Mouse (Mus musculus): ENCODE measurements around the gene Slc36a3. TPM values are rescaled to one million over a fixed set of nuclear protein-coding genes. Genes with fewer than 3 reads are reported as not detected.
"Not testable (repeated sequence)": the region's sequence is repeated elsewhere in the genome, so short reads cannot be mapped to it uniquely, and the experiment has no call there.

Slc36a3 gene
- total RNA-seq, 4 experiments from 2014 or later = not detected

DNA sequence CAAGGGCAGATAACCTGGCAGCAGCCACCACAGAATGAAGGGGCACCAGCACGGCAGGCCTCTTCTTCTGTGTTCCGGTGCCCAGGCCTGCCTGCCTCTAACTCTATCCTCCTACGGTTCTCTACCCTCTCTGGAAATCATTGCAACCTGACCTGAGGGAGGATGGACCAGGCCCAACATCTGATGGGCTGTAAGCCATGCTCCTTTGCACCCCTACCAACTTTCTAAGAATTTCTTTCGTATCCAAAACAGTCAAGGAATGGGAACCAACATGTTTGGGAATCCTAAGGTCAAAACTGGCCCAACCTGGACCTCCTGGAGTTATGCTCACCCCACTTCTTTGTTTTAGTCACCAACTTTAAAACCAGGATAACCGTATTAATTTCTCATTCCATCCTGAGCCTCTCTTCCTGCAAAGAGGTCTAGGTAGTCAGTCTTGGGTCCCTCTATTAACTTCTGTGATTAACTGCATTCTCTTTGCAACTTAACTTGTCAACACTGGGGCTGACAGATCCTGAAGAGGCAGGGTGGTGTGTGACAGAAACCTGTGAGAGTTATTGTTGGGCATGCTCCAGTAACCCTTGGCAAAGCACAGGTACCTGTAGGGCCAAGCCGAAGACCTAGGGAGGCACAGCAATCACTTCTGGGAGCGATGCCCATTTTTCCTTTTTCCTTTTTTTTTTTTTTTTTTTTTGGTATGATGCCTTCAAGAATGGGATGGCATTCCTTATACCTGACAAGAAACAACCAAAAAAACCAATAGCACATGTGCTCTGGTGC, 41.8 kb downstream of the Slc36a3 start:
- DNase-seq (ENCODE audit: low spot score in 2 of 2) = no peak

DNA sequence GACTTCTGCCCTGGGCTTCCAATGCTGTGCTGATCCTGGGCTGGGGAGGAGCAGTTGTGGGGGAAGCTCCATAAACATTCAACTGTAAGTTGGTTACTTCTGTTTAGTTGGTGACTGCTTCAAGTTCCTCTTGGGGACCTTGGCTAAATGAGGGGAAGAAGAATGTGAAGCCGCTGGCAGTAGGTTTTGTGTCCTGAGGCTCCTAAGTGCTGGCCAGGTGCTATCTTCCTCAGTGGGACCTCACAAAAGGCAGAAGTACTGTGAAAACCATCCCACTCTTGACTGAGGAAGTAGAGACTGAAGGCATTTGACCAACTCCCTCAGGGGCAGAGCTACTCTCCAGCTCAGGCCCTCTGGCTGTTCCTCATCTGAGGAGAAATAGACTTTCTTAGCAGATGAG, 44.9 kb downstream of the Slc36a3 start:
- DNase-seq (ENCODE audit: low spot score in 2 of 2) = no peak

DNA sequence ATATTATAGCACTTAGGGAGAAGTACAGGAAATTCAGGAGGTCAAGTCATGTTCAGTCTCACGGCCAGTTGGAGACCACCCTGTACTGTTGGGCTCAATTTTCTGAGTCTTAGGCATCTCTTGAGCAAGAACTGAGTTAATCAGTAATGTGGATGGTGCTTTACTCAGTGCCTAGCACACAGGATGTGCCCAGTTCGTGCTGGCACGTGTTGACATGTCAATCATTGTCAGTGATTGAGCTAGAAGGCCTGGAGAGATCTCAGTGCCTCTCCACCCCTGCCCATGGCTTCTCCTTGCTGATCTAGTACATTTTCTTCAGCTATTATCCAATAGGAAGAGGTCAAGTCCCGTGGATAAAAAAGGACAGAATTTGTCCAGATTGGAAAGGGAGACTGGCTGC, 46.1 kb downstream of the Slc36a3 start:
- no peak for DNase-seq (ENCODE audit: low spot score in 2 of 2)

DNA sequence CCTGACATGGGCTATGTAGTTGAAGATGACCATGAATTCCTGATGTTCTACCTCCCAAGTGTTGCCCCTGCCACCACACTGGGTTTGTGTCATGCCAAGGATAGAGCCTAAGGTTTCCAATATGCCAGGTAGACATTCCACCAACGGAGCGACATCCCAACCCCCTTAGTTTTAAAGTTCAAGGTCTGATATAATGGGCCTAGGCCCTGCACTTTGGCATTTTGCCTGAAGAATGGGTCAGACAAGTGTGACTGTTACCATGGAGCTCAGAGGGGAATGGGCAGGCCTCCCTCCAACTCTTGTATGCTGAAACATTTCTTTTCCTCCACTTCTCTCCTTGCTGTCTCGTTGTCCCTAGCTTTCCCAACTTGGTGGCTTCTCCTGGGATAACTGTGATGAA, 48.3 kb downstream of the Slc36a3 start:
- no peak for DNase-seq (ENCODE audit: low spot score in 2 of 2)

DNA sequence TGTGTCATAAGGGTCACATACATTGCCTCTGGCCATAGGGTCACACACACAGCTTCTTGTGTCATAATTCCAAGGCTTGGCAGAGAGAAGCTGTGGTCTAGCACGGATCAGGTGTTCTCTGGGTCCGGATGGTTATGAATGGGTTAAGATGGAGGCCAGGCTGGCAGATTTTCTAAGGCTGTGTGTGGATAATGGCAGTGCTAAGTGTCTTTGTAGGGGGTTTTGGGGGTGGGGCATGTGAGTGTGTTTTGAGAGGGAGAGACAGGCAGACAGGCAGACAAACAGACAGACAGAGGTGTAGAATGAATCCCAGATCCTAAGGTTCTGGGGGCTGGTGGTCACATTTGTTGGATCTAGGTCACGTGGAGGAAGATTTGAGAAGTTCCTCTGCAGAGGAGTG, 49.5 kb downstream of the Slc36a3 start:
- no peak for DNase-seq (ENCODE audit: low spot score in 2 of 2)

DNA sequence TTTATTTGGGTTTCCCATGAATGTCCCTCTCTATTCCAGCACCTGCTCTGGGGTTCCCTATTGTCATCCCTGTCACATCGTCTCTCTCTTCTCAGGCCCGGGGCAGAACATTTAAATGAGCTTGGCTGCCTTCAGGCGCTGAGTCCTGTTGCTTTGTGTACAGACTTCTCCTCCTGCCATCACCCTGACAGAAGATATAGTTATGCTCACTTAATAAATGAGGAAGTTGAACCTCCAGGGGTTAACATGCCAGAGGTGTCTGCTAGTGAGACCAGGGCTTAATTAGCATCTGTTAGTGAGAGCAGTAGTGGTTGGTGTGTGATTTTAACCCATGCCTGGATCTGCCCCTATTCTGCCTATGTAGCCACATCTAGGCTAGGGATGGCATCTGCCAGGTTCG, 51.6 kb downstream of the Slc36a3 start:
- DNase-seq (ENCODE audit: low spot score in 2 of 2) = no peak

DNA sequence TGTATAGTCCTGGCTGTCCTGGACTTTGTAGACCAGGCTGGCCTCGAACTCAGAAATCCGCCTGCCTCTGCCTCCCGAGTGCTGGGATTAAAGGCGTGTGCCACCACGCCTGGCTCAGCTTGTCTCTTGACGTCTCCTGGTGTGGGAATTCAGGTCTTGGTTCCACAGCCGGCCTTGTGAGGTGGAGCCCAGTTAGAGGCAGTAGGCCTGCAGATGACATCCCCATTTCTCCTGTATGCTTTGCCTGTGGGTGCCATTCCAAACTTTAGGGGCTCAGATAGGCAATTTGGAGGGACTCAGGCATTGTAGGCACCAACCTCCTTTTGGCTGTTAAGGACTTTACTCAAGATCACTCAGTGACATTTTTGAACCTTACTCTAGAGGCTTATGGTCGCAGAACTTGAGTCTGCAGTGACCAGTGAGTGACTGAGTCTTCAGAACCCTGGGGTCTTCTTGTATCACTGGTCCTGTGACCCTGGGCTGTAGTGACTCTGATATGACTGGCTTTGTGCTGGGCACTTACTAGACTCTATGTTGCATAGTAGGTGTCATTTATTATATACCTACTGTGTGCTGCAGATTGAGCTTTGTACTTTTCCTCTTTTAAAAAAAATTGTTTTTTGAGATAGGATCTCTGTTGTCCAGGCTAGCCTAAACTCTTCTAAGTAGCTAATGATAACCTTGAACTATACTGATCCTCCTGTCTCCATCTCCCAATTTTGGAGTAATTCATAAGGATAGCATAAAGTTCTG, 52.3 kb downstream of the Slc36a3 start:
- no peak for DNase-seq (ENCODE audit: low spot score in 2 of 2)

DNA sequence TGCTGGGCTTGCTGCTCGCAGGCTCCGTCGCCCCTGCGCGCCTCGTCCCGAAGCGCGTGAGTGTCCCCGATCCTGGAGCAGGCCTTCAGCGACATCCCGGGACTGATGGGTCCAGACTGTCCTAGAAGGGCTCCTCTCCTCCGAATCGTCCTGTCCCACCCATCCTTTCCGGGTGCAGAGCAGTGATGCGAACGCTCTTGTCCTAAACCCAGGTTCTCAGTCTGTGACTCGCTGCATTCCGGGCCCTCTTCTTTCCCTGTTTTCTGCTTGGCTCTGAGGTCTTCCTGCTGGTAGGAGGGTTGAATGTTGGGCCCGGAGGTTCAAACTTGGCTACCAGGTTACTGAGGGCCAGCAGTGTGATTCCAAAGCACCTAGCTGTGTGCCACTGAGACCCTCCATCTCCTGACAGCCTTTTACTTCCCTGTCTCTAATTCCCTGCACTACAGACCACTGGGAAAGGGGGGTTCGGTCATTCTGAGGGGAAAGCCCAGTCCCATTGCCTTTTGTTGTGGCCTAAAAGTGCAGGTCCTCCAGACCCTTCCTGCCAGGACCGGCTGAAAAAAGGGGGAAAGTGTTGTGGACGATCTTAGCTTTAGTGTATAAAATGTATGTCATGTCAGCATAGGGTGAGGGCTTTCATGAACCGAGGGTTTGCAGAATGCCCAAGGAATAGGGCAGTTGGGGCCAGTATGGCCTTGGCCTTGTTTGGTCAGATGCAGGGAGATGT, 53.2 kb downstream of the Slc36a3 start:
- no peak for DNase-seq (ENCODE audit: low spot score in 2 of 2)

DNA sequence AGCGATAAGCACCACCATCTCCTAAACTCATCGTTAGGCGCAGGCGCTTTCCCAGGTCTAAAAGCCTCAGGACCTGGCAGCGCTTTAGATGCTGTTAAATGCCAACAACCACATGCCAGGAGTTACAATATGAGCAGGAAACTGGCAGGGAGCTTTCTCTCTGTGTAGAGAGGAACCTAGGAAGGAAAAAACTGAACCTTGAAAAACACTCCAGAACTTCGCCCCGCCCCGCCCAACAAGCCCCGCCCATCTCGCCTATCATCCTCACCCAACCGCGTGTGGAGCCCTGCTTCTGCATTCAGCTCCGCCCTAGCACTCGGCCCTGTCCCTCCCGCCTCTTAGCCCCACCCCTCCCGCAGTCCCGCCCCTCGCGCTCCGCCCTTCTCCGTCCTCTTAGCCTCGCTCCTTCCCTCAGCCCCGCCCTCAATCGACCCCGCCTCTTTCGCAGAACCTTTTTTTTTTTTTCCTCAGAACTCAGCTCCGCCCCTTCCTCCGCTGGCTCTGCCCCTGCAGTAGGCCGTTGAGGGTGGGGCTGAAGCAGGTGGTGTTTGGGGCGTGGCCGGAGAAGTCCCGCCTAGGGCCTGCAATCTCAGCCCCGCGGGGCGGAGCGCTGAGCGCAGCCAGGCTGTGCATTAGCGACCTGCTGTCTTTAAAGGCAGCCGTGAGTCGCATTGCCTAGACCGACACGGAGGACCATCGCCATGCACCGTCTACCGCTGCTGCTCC, 53.9 kb downstream of the Slc36a3 start, which contains the start of gene Gm2a:
Gene Gm2a (plus strand): TSS at position 653 of the 726 bp plus-strand sequence.
- DNase-seq (ENCODE audit: low spot score in 2 of 2) = peak; percentile 92 to 94

DNA sequence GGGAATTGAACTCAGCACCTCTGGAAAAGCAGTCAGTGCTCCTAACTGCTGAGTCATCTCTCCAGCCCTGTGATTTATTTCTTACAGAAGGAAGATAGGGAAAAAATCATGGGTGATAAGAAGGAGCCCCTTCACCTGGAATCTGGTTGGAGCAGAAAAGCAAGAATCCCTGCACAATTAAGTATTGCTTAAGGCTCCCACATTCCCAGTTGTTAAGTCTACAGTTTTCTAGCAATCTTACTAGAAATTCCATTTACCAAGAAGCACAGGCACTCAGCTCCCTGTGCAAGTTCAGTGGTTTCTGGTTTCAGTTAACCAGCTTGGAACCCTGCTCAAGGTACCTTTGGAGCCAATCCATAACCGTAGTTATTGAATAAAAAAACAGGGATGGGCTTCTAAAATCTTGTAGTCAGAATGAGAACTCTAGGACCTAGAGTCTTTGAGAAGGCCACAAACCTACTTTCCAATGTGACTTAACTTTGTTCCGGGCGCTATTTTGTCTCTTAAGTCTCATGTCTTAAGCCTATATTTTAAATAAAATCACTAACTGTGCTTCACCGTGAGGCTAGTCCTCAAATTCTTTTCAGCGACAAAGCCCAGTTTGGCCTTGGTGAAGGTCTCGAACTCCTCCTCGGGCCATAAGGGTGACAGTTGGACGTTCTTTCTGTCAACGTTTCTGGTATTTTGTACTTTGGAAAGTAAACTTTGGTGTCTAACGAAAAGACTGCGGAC, 54.6 kb downstream of the Slc36a3 start:
- DNase-seq (ENCODE audit: low spot score in 2 of 2) = no peak

DNA sequence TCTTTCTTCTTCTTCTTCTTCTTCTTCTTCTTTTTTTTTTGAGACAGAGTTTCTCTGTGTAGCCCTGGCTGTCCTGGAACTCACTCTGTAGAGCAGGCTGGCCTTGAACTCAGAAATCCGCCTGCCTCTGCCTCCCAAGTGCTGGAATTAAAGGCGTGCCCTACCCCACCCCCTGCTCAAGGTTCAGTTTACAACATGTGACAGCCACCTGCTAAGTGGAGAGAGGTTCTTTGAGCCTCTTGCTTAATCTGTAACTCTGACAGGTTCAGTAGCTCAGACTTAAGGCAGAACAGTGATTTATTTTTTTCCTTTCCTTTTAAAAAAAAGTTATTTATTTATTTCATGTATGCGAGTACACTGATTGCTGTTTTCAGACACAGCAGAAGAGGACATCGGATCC, 55.2 kb downstream of the Slc36a3 start:
- not testable (repeated sequence) for DNase-seq (ENCODE audit: low spot score in 2 of 2)

DNA sequence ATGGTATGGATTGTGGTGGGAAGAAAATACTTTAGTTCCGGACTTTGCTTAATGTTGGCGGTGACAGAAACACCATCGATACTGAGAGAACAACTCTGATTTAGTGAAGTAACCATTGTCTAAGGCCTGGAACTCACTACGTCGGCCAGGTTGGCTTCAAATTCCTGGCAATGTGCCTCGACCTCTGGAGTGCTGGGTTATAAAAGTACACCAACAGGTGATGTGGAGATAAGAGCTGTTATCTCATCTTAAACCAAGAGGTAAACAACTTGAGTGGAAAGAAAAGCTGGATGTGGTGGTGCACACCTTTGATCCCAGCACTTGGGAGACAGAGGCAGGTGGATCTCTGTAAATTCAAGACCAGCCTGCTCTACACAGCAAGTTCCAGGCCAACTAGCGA, 58.4 kb downstream of the Slc36a3 start:
- DNase-seq (ENCODE audit: low spot score in 2 of 2) = no peak

DNA sequence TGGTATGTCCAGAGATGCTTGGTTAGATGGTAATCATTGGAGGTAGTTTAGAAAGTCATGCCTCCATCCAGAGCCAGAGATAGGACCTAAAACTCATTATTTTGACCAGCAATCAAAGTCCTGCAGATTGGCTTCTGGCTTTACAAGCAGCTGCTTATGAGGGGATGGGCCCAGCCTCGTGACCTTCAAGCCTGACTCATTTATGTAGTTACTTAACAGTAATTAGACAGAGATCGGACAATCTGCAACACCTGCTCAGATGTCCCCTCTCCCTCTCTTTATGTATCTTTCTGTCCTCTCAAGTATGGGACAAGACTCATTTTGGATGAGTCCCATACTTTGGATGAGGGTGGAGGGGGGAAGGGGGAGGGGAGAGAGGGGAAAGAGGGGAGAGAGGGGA, 61.6 kb downstream of the Slc36a3 start:
- DNase-seq (ENCODE audit: low spot score in 2 of 2) = no peak

DNA sequence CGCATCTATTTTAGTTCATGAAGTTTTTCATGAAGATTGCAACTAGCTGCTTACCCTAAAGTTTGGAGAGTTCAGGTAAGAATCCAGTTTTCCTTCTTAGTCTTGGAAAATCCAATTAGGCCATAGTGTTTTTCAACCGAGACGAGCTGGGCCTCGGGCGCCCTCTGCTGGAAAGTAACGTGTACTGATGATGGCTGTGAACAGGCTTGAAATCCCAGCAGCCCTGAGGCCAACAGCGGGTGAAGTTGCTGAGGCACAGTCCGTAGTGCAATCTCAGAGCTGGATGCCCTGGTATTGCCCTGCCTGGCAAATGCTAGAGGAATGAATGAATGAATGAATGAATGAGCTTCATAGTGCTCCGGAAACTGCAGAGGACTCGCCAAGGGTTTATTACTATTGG, 64.5 kb downstream of the Slc36a3 start:
- DNase-seq (ENCODE audit: low spot score in 2 of 2) = peak in 1 of 2 experiments; percentile 71

DNA sequence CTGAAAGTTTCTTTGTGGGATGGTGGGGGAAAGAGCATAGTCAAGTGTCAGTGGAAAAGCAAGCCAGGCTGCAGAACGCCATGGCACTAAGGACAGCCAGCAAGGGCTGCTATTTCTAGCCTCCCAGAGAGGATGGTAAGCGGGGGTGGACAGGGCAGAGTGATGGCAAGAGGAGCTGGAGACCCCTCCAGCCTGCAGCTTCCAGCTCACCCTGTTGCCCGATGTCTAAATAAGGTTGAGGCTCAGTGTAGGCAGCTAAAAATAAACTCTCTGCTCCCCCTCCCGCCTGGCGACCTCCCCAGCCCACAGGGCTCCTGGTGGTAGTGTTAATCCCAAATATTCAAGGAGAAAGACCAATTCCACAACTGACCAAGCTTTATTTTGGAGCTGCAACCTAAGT, 66.1 kb downstream of the Slc36a3 start:
- DNase-seq (ENCODE audit: low spot score in 2 of 2) = no peak

DNA sequence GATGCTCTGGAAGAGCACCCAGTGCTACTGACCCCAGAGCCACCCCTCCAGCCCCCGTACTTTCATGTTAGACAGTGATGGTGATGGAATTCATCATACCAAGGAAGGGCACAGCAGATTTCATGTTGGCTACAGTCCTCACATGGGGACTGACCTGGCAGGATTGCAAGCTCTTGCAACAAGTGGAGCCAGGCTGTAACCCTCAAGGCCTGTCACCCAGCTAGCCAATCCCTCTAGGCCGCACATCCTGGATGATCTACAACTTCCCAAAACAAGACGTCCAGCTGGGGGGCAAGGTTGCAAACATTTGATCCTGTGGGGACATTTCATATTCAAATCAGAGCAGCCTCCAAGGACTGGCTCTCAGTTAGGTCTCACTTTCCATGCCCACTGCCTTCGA, 66.9 kb downstream of the Slc36a3 start:
- DNase-seq (ENCODE audit: low spot score in 2 of 2) = no peak

DNA sequence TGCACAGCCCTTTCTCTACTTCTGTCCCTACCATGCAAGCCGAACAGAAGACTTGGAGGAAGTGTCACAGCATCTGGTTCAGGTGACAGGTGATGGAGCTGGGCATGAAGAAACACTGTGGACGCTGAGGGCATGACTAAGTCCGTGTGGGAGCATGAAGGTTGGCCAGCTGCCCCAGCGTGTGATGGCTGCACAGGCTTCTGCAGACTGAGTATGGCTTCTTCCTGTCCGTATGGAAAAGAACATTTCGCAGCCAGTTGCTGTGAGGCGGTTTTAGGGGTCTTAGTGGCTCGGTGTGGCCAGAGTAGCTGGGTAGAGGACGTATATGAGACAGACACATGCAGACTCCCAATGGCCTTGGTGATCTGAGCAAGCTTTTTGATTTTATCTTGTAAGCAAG, 70.3 kb downstream of the Slc36a3 start:
- no peak for DNase-seq (ENCODE audit: low spot score in 2 of 2)

DNA sequence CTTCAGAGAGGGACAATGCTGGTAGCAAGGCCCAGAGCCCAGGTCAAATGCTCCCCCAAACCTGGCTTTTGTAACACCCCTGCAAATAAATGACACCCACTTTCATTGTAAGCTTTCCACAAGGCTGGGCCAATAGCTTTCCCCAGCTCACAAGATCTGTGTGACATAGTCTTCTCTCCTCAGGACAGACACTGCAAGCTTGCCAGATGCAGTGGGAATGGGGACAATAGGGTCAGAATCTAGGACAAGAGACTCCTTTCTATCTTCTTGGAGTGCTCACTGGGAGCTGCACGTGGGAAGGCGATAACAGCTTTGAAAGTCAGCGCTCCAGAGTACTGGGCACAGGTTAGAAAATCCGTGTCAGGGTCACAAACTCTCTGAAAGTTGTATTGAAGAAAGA, 72.3 kb downstream of the Slc36a3 start:
- no peak for DNase-seq (ENCODE audit: low spot score in 2 of 2)

DNA sequence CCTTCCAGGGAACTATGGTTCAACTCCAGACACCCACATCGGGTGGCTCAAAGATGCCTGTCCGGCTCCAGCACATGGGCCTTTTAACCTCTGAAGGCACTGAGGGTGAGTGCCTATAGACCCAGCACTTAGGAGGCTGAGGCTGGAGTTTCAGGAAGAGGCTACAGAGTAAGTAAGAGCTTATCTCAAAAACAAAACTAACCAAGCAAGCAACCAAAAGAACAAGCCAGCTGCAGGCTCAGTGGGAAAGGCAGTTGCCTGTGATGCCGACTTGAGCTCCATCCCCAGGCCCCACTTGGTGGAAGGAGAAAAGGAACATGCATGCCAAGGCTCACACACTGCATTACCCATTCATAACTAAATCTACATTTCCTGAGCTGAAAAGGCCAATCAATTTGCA, 73.0 kb downstream of the Slc36a3 start:
- no peak for DNase-seq (ENCODE audit: low spot score in 2 of 2)

DNA sequence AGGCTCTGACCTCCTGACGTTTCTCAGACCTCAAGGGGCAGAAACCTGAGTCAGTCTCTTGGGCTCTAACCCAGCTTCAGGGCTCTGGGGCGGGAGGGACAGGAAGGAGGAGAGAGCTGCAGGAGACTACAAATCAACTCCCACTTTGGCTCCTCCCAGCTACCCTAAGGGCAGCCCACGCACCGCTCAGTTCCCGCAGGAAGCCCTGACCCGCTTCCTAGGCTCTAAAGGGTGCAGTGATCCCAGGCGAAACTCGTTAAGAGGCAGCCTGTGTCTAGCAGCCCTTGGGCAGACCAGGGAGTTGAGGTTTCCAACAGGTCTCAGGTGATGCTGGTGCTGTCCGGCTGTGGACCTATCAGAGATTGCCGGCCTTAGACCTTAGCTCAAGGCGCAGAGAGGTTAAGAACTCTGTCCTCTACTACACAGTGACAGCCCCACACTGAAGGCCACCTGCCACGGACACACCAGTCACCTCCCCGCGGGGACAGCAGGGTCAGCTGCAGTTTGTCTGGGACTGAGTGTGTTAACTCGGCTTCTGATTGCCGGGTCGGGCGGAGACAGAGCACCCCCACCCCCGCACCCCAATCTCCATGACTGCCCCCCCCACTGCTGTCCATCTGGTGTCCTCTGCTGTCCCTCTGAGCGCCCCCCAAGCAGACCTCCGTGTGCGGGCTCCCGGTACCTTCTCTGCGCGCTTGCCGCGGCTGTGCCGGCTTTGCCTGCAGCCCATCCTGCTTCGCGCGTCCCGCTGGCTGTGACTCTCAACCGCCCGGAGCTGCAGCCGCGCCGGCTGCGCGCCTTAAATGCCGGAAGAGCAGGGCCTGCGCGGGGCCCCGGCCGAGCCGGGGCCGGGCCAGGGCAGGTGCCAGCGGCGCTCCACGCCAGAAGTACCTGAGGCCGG, 73.9 kb downstream of the Slc36a3 start, which contains the start of gene Ccdc69:
Gene Ccdc69 (minus strand): TSS at position 801 of the 901 bp plus-strand sequence.
- no peak for DNase-seq (ENCODE audit: low spot score in 2 of 2)
